Mouse (Mus musculus) forebrain, postnatal 0 days (tissue): Measurements from ENCODE around the gene 1700022I11Rik. TPM values are rescaled to one million over a fixed set of nuclear protein-coding genes. Genes with fewer than 3 reads are reported as not detected.

Experiments used
- ATAC-seq: fragments of 200-750 bp; cut with Nextera tagmentation; 2 replicates; pipeline ENCODE4 v1.8.0; 2017; ENCODE audit warnings: mild to moderate bottlenecking, moderate library complexity
- DNase-seq: peaks from one replicate; pipeline ENCODE4 v3.0.0-alpha.2; 2015
- H3K27ac ChIP-seq: fragments of 300-500 bp; sonication (generic); 2 replicates; pipeline ENCODE4 v1.5.1; 2014; ENCODE audit warnings: low read depth, mild to moderate bottlenecking, antibody characterized with exemption, low read length, moderate library complexity, mixed read lengths
- H3K27me3 ChIP-seq: fragments of 300-500 bp; sonication (generic); 2 replicates; pipeline ENCODE4 v1.6.1; 2014; ENCODE audit warnings: mild to moderate bottlenecking, low read length, mixed read lengths; ENCODE audit not compliant: insufficient read depth
- H3K36me3 ChIP-seq: fragments of 300-500 bp; sonication (generic); 2 replicates; pipeline ENCODE4 v1.6.1; 2014; ENCODE audit warnings: mild to moderate bottlenecking, moderate library complexity; ENCODE audit not compliant: insufficient read depth
- H3K4me1 ChIP-seq: fragments of 300-500 bp; sonication (generic); 2 replicates; pipeline ENCODE4 v1.6.1; 2014; ENCODE audit warnings: antibody characterized with exemption; ENCODE audit not compliant: insufficient read depth
- H3K4me2 ChIP-seq: fragments of 300-500 bp; sonication (generic); 2 replicates; pipeline ENCODE4 v1.6.1; 2014; ENCODE audit warnings: low read depth, mild to moderate bottlenecking, moderate library complexity
- H3K4me3 ChIP-seq: fragments of 300-500 bp; sonication (generic); 2 replicates; pipeline ENCODE4 v1.5.1; 2014; ENCODE audit warnings: low read depth, low read length, mixed read lengths
- H3K9ac ChIP-seq: fragments of 300-500 bp; sonication (generic); 2 replicates; pipeline ENCODE4 v1.6.1; 2014; ENCODE audit warnings: mild to moderate bottlenecking
- H3K9me3 ChIP-seq: fragments of 300-500 bp; sonication (generic); 2 replicates; pipeline ENCODE4 v1.6.1; 2016; ENCODE audit warnings: low read length
- CTCF ChIP-seq: sonication (generic); IDR thresholded peaks from 2 replicates; pipeline ENCODE4 v1.5.1; 2016; ENCODE audit warnings: antibody characterized with exemption, control low read depth, low read depth
- WGBS: fragments of 180-500 bp; shearing (Covaris S2); extraction: QIAGEN DNeasy Blood & Tissue Kit; methylation state at CpG from one replicate; pipeline ENCODE4 v1.1.7; 2014; 5-methylcytosine and 5-hydroxymethylcytosine counted together
- polyA plus RNA-seq: library from polyadenylated mRNA; unstranded; fragments of >200 nt; fragmentation: Nextera tagmentation; extraction: Ambion mirVana; gene quantifications from 2 replicates; pipeline ENCODE4 v1.2.1, GENCODE M21; 2015
- total RNA-seq: library from RNA; depleted of rRNA; stranded (reverse); fragments of >200 nt; gene quantifications from 2 replicates; pipeline ENCODE4 v1.2.3, GENCODE M21; 2014

1700022I11Rik gene
- total and polyA plus RNA-seq, 2 experiments from 2014 or later: 0.63 TPM; not detected in 1

GRCm38 (mm10) chr4:42928952-42929351, 40.5 kb upstream of the 1700022I11Rik start:
- DNase-seq (no peak), ATAC-seq (no peak)
- Histone ChIP-seq H3K4me1 (no peaks in the 10 kb centered on the region), H3K4me2 (no peak overlapping the region), H3K9ac (no peak overlapping the region), H3K27ac (no peak overlapping the region), H3K27me3 (no peaks in the 10 kb centered on the region), H3K36me3 (no peaks in the 10 kb centered on the region), H3K4me3 (no peak overlapping the region), H3K9me3 (no peaks in the 10 kb centered on the region)
- no peak for TF ChIP-seq CTCF
- 96% methylated on average over 9 of the region's 9 CpGs for WGBS

- 66% methylated on average over 8 of the region's 8 CpGs for WGBS
- H3K36me3 ChIP-seq: peaks cover 6% of the 10 kb centered on the region; the same call in 1 of the 2 replicates
- H3K9ac ChIP-seq: no peak overlapping the region
- no peak overlapping the region for H3K27ac ChIP-seq
- no peaks in the 10 kb centered on the region for H3K9me3 ChIP-seq
- H3K27me3 ChIP-seq: no peaks in the 10 kb centered on the region
- H3K4me3 ChIP-seq: no peak overlapping the region
- no peaks in the 10 kb centered on the region for H3K4me1 ChIP-seq
- no peak for TF ChIP-seq CTCF
- ATAC-seq (no peak), DNase-seq (no peak)
- H3K4me2 ChIP-seq: no peak overlapping the region
Measured at GRCm38 (mm10) chr4:42932229-42932969, 37.0 kb upstream of the 1700022I11Rik start.

GRCm38 (mm10) chr4:42933630-42934029, 35.8 kb upstream of the 1700022I11Rik start:
- ATAC-seq: peak; percentile 82
- TF ChIP-seq CTCF: peak; percentile 49
- peaks cover 17% of the 10 kb centered on the region for H3K36me3 ChIP-seq
- H3K4me3 ChIP-seq: no peak overlapping the region
- 8% methylated on average over 22 of the region's 22 CpGs for WGBS
- H3K27ac ChIP-seq: no peak overlapping the region
- 0 out of 2 replicates have a peak overlapping the region, but pooled peaks have one; percentile 5 for H3K4me2 ChIP-seq
- H3K4me1 ChIP-seq: no peaks in the 10 kb centered on the region
- H3K27me3 ChIP-seq: no peaks in the 10 kb centered on the region
- peak; percentile 43 for DNase-seq
- H3K9ac ChIP-seq: 0 out of 2 replicates have a peak overlapping the region, but pooled peaks have one; percentile 6
- H3K9me3 ChIP-seq: no peaks in the 10 kb centered on the region

GRCm38 (mm10) chr4:42941396-42941795, 28.0 kb upstream of the 1700022I11Rik start:
- Histone ChIP-seq H3K4me2 (no peak overlapping the region), H3K9me3 (no peaks in the 10 kb centered on the region), H3K4me1 (peaks cover 4% of the 10 kb centered on the region), H3K27ac (no peak overlapping the region), H3K36me3 (peaks cover 35% of the 10 kb centered on the region), H3K27me3 (no peaks in the 10 kb centered on the region), H3K4me3 (no peak overlapping the region), H3K9ac (no peak overlapping the region)
- DNase-seq (no peak), ATAC-seq (no peak)
- 77% methylated on average over 7 of the region's 7 CpGs for WGBS
- TF ChIP-seq CTCF: no peak

GRCm38 (mm10) chr4:42943341-42943740, 26.1 kb upstream of the 1700022I11Rik start:
- no peaks in the 10 kb centered on the region for H3K9me3 ChIP-seq

GRCm38 (mm10) chr4:42944185-42944584, 25.2 kb upstream of the 1700022I11Rik start:
- Histone ChIP-seq H3K27me3 (no peaks in the 10 kb centered on the region), H3K9me3 (no peaks in the 10 kb centered on the region), H3K9ac (no peak overlapping the region), H3K4me3 (no peak overlapping the region), H3K27ac (no peak overlapping the region), H3K4me1 (peaks cover 18% of the 10 kb centered on the region), H3K4me2 (no peak overlapping the region), H3K36me3 (peaks cover 20% of the 10 kb centered on the region)
- WGBS: 54% methylated on average over 9 of the region's 9 CpGs
- ATAC-seq (no peak), DNase-seq (no peak)
- TF ChIP-seq CTCF: no peak

More at GRCm38 (mm10) chr4:42943341-42943740, 26.1 kb upstream of the 1700022I11Rik start:
- Histone ChIP-seq H3K4me2 (no peak overlapping the region), H3K36me3 (peaks cover 28% of the 10 kb centered on the region), H3K4me1 (peaks cover 18% of the 10 kb centered on the region), H3K9ac (no peak overlapping the region), H3K27ac (no peak overlapping the region), H3K27me3 (no peaks in the 10 kb centered on the region), H3K4me3 (no peak overlapping the region)
- WGBS: 15% methylated on average over 5 of the region's 5 CpGs
- ATAC-seq (peak; percentile 28), DNase-seq (peak; percentile 74)
- no peak for TF ChIP-seq CTCF

GRCm38 (mm10) chr4:42945043-42945442, 24.4 kb upstream of the 1700022I11Rik start:
- no peaks in the 10 kb centered on the region for H3K27me3 ChIP-seq
- TF ChIP-seq CTCF: no peak
- DNase-seq (no peak), ATAC-seq (no peak)
- no peak overlapping the region for H3K4me2 ChIP-seq
- peaks cover 18% of the 10 kb centered on the region for H3K4me1 ChIP-seq
- no peak overlapping the region for H3K27ac ChIP-seq
- no peak overlapping the region for H3K9ac ChIP-seq
- no peak overlapping the region for H3K4me3 ChIP-seq
- H3K36me3 ChIP-seq: peaks cover 13% of the 10 kb centered on the region
- WGBS: 18% methylated on average over 6 of the region's 6 CpGs
- H3K9me3 ChIP-seq: no peaks in the 10 kb centered on the region
